Mouse (Mus musculus) CH12.LX (cell line): Measurements from ENCODE around the gene Aff3. TPM values are rescaled to one million over a fixed set of nuclear protein-coding genes. Genes with fewer than 3 reads are reported as not detected.

Experiments used
- DNase-seq: peaks from one replicate; pipeline ENCODE4 v3.0.0-alpha.2; 2013; ENCODE audit errors: extremely low read depth
- H3K27ac ChIP-seq: 2 replicates; pipeline ENCODE4 v1.5.1; 2012; ENCODE audit warnings: low read depth, mild to moderate bottlenecking, control low read depth, moderate library complexity; ENCODE audit not compliant: insufficient read depth
- H3K27me3 ChIP-seq: replicated peaks from 2 replicates; pipeline ENCODE3; 2012; ENCODE audit warnings: inconsistent platforms
- H3K36me3 ChIP-seq, 2 experiments: replicated peaks in 1 of 2; 2 replicates each; pipeline versions ENCODE3 to v1.6.1; 2012; ENCODE audit warnings: inconsistent platforms in 1 of 2, low read length in 1 of 2, mild to moderate bottlenecking in 1 of 2, mixed read lengths in 1 of 2, moderate library complexity in 1 of 2; ENCODE audit not compliant: control insufficient read depth in 1 of 2, insufficient read depth in 1 of 2
- H3K4me1 ChIP-seq, 2 experiments: 2 replicates each; pipeline ENCODE4 v1.6.1; 2012; ENCODE audit warnings: inconsistent platforms in 1 of 2, moderate library complexity in 1 of 2; ENCODE audit not compliant: insufficient read depth in 2 of 2, control insufficient read depth in 1 of 2
- H3K4me2 ChIP-seq: 2 replicates; pipeline ENCODE4 v1.6.1; 2012; ENCODE audit warnings: low read depth, mild to moderate bottlenecking, control low read depth; ENCODE audit not compliant: poor library complexity, insufficient read depth, severe bottlenecking
- H3K4me3 ChIP-seq, 3 experiments: fragments of 150-350 bp in 1 of 3; sonication (generic) in 1 of 3; replicated peaks in 1 of 3; 2 replicates each; pipeline versions ENCODE3 to v1.5.1; 2011 to 2012; ENCODE audit warnings: low read depth in 2 of 3, low read length in 2 of 3, mild to moderate bottlenecking in 2 of 3, moderate library complexity in 2 of 3, control low read depth in 1 of 3, improper control_type of control experiment in 1 of 3, inconsistent platforms in 1 of 3, mixed read lengths in 1 of 3; ENCODE audit not compliant: poor library complexity in 1 of 3
- H3K79me2 ChIP-seq: replicated peaks from 2 replicates; pipeline ENCODE4 v1.6.1; 2012; ENCODE audit warnings: mild to moderate bottlenecking, moderate library complexity; ENCODE audit not compliant: control insufficient read depth, poor library complexity, insufficient read depth, severe bottlenecking; ENCODE audit errors: extremely low read depth
- H3K9ac ChIP-seq: 2 replicates; pipeline ENCODE4 v1.6.1; 2012; ENCODE audit warnings: low read depth, mild to moderate bottlenecking, control low read depth, moderate library complexity; ENCODE audit not compliant: insufficient read depth
- H3K9me3 ChIP-seq: replicated peaks from 2 replicates; pipeline ENCODE3; 2012; ENCODE audit warnings: low read length, inconsistent platforms, mixed read lengths
- CHD1 ChIP-seq: IDR thresholded peaks from 2 replicates; pipeline ENCODE4 v1.6.1; 2012; ENCODE audit warnings: low read depth, low read length, improper control_type of control experiment, inconsistent platforms
- CHD2 ChIP-seq: IDR thresholded peaks from 2 replicates; pipeline ENCODE4 v1.6.1; 2011; ENCODE audit warnings: low read length, improper control_type of control experiment
- CTCF ChIP-seq, 2 experiments: IDR thresholded peaks in 1 of 2; conservative IDR thresholded peaks in 1 of 2; 2 replicates each; pipeline ENCODE4 v1.5.1; 2011 to 2012; ENCODE audit warnings: low read depth in 2 of 2, low read length in 2 of 2, improper control_type of control experiment in 1 of 2, inconsistent platforms in 1 of 2, mild to moderate bottlenecking in 1 of 2, moderate library complexity in 1 of 2
- EP300 ChIP-seq: IDR thresholded peaks from 2 replicates; pipeline ENCODE4 v1.6.1; 2011; ENCODE audit warnings: low read length, improper control_type of control experiment
- JUN ChIP-seq: IDR thresholded peaks from 2 replicates; pipeline ENCODE4 v1.6.1; 2011; ENCODE audit warnings: low read depth, mild to moderate bottlenecking, low read length, improper control_type of control experiment, moderate library complexity; ENCODE audit not compliant: insufficient read depth
- JUND ChIP-seq: conservative IDR thresholded peaks from 2 replicates; pipeline ENCODE4 v1.6.1; 2011; ENCODE audit warnings: low read depth, low read length, improper control_type of control experiment
- KAT2A ChIP-seq: IDR thresholded peaks from 2 replicates; pipeline ENCODE4 v1.6.1; 2012; ENCODE audit warnings: low read length, improper control_type of control experiment, inconsistent platforms; ENCODE audit not compliant: insufficient replicate concordance
- MAFK ChIP-seq: IDR thresholded peaks from 2 replicates; pipeline ENCODE4 v1.6.1; 2011; ENCODE audit warnings: low read length, improper control_type of control experiment; ENCODE audit not compliant: insufficient replicate concordance
- MAX ChIP-seq: IDR thresholded peaks from 2 replicates; pipeline ENCODE4 v1.6.1; 2011; ENCODE audit warnings: low read length, improper control_type of control experiment
- MEF2A ChIP-seq: IDR thresholded peaks from 2 replicates; pipeline ENCODE4 v1.6.1; 2014; ENCODE audit warnings: low read depth, mild to moderate bottlenecking, inconsistent platforms, low read length, improper control_type of control experiment, borderline replicate concordance
- MXI1 ChIP-seq: IDR thresholded peaks from 2 replicates; pipeline ENCODE4 v1.6.1; 2011; ENCODE audit warnings: mild to moderate bottlenecking, low read depth, low read length, improper control_type of control experiment
- NELFE ChIP-seq: IDR thresholded peaks from 2 replicates; pipeline ENCODE4 v1.6.1; 2011; ENCODE audit warnings: low read depth, low read length, improper control_type of control experiment
- NRF1 ChIP-seq: IDR thresholded peaks from 2 replicates; pipeline ENCODE4 v1.6.1; 2014; ENCODE audit warnings: low read depth, mild to moderate bottlenecking, inconsistent platforms, low read length, improper control_type of control experiment, moderate library complexity
- POLR2A ChIP-seq: IDR thresholded peaks from 2 replicates; pipeline ENCODE4 v1.6.1; 2011; ENCODE audit warnings: low read depth, mild to moderate bottlenecking, improper control_type of control experiment, low read length
- RAD21 ChIP-seq: IDR thresholded peaks from 2 replicates; pipeline ENCODE4 v1.6.1; 2011; ENCODE audit warnings: low read depth, mild to moderate bottlenecking, low read length, improper control_type of control experiment, moderate library complexity
- RCOR1 ChIP-seq: conservative IDR thresholded peaks from 2 replicates; pipeline ENCODE4 v1.6.1; 2012; ENCODE audit warnings: low read depth, mild to moderate bottlenecking, inconsistent platforms, low read length, improper control_type of control experiment
- SIN3A ChIP-seq: IDR thresholded peaks from 2 replicates; pipeline ENCODE4 v1.6.1; 2012; ENCODE audit warnings: low read length, improper control_type of control experiment, inconsistent platforms
- SMC3 ChIP-seq: IDR thresholded peaks from 2 replicates; pipeline ENCODE4 v1.6.1; 2011; ENCODE audit warnings: low read depth, low read length, improper control_type of control experiment
- USF2 ChIP-seq: conservative IDR thresholded peaks from 2 replicates; pipeline ENCODE4 v1.6.1; 2011; ENCODE audit warnings: low read depth, low read length, improper control_type of control experiment
- ZC3H11A ChIP-seq: IDR thresholded peaks from 2 replicates; pipeline ENCODE4 v1.6.1; 2012; ENCODE audit warnings: low read depth, mild to moderate bottlenecking, inconsistent platforms, low read length, improper control_type of control experiment
- dilution Hi-C: fragments of 300-500 bp; cut with MboI; formaldehyde crosslinking; loops from 2 replicates; pipeline ENCODE4 v1.14.3; 2020; ENCODE audit warnings: low sequenced_read_pairs; ENCODE audit not compliant: extremely low pct_unique_long_range_greater_than_20kb, extremely low pct_ligation_motif_present
- in situ Hi-C: fragments of 300-500 bp; cut with MboI; formaldehyde crosslinking; loops from 3 replicates; pipeline ENCODE4 v1.14.3; 2019; ENCODE audit warnings: low sequenced_read_pairs, low pct_ligation_motif_present, low pct_unique_long_range_greater_than_20kb, mixed read lengths
- polyA plus RNA-seq: library from polyadenylated mRNA; unstranded; fragments of >175 nt; gene quantifications from 2 replicates; pipeline ENCODE4 v1.2.1, GENCODE M21; 2012; ENCODE audit warnings: low read depth; ENCODE audit not compliant: insufficient read length
- total RNA-seq, 2 experiments: library from RNA; depleted of rRNA; stranded (reverse); fragments of 300-350 nt in 1 of 2; fragments of >200 nt in 1 of 2; gene quantifications; 2 replicates each; pipeline ENCODE4 v1.2.3; 2012 to 2014

Gene Aff3
- total and polyA plus RNA-seq, 3 experiments = 5.1 to 29.9 (median 7.7) TPM

GRCm38 (mm10) chr1:38213377-38213776 lies 451.4 kb downstream of the Aff3 start:
- in situ Hi-C loops = no loop called here
- no peaks in the 10 kb centered on the region for H3K79me2 ChIP-seq
- DNase-seq = no peak
- H3K27me3 ChIP-seq = no peaks in the 10 kb centered on the region
- no peak overlapping the region for H3K4me3 ChIP-seq
- H3K9ac ChIP-seq = no peak overlapping the region
- no peak overlapping the region for H3K4me2 ChIP-seq
- peaks cover 3 to 77% of the 10 kb centered on the region in 2 experiments for H3K36me3 ChIP-seq
- TF ChIP-seq MAX = no peak
- no peak for TF ChIP-seq MAFK
- no peak for TF ChIP-seq JUN
- no peak for TF ChIP-seq ZC3H11A
- TF ChIP-seq SIN3A = no peak
- TF ChIP-seq MEF2A = no peak
- TF ChIP-seq CHD2 = no peak
- H3K4me1 ChIP-seq = no peaks in the 10 kb centered on the region
- H3K9me3 ChIP-seq = no peaks in the 10 kb centered on the region
- no peak overlapping the region for H3K27ac ChIP-seq
- dilution Hi-C loops = no loop called here

- H3K4me3 ChIP-seq = no peak overlapping the region
- H3K9ac ChIP-seq = no peak overlapping the region
- no peaks in the 10 kb centered on the region for H3K27me3 ChIP-seq
- H3K9me3 ChIP-seq = no peaks in the 10 kb centered on the region
- peaks cover 3 to 79% of the 10 kb centered on the region in 2 experiments for H3K36me3 ChIP-seq
- no peak for DNase-seq
- H3K27ac ChIP-seq = no peak overlapping the region
- dilution Hi-C loops = no loop called here
- no peaks in the 10 kb centered on the region for H3K4me1 ChIP-seq
- TF ChIP-seq JUND (no peak), MAFK (no peak), USF2 (no peak), MAX (no peak), POLR2A (no peak), NELFE (no peak), RCOR1 (no peak), CHD1 (no peak), MXI1 (no peak)
- in situ Hi-C loops = no loop called here
- H3K79me2 ChIP-seq = no peaks in the 10 kb centered on the region
- no peak overlapping the region for H3K4me2 ChIP-seq
Measured at GRCm38 (mm10) chr1:38212386-38212785, 452.4 kb downstream of the Aff3 start.

- Histone ChIP-seq H3K4me3 (no peak overlapping the region), H3K4me2 (no peak overlapping the region), H3K27ac (no peak overlapping the region), H3K9ac (no peak overlapping the region), H3K36me3 (peaks cover 0 to 92% of the 10 kb centered on the region in 2 experiments), H3K9me3 (no peaks in the 10 kb centered on the region), H3K79me2 (no peaks in the 10 kb centered on the region), H3K27me3 (no peaks in the 10 kb centered on the region)
- in situ Hi-C loops = loop anchor here (10.0 kb wide), 1 partner anchor 582 kb away; no protein-coding TSS in a partner anchor
- TF ChIP-seq RAD21 (peak; percentile 54), MAFK (no peak), KAT2A (no peak), SMC3 (peak; percentile 54), NRF1 (no peak), EP300 (no peak), CTCF (conservative IDR thresholded peaks at IDR 0.05 in 1 of 2, IDR thresholded peaks at IDR 0.05 in 1 of 2; ENCODE audit: low read depth in 2 of 2, low read length in 2 of 2) (peak; percentile 26 to 96; a peak in 3 of 4 replicates)
- TF ChIP-seq, all 38 proteins: peak for 3
- dilution Hi-C loops = no loop called here
- peaks cover 0 to 20% of the 10 kb centered on the region in 2 experiments; a peak in 2 of 4 replicates for H3K4me1 ChIP-seq
- peak; percentile 52 for DNase-seq
Measured at GRCm38 (mm10) chr1:38202475-38203183, 462.1 kb downstream of the Aff3 start.
